Mouse (Mus musculus) mouse trophoblast stem cell (cell line): Measurements from ENCODE around the gene Plod2.

Experiments used
- in situ Hi-C, 2 experiments: fragments of 300-500 bp; cut with MseI, MboI; formaldehyde crosslinking; loops; 2 replicates in 1 of 2; 3 replicates in 1 of 2; pipeline ENCODE4 v1.15.1; 2025

The Plod2 gene

GRCm38 (mm10) chr9:92599940-92600538, 58.0 kb downstream of the Plod2 start:
- in situ Hi-C loops = no loop called here

DNA sequence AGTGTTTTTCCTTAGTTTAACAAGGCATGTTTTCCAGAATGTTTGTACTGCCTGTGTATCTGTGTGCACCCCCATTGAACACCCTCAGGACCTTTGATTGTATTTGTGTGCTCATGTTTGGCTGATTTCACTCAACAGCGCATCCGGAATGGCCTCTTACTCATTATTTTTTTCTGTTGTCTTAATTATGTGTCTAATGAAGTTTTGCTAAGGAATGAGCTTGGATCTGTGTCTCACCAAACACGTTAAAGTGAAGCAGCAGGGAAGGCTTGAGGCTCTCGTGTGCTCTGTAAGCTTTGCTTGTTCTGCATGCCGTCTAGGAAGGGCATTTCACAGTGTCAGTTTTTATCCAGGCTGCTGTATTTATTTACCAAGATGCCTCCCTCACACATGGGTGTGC, 59.5 kb downstream of the Plod2 start:
- in situ Hi-C loops = no loop called here

GRCm38 (mm10) chr9:92603541-92603940, 61.5 kb downstream of the Plod2 start:
- in situ Hi-C loops = no loop called here

DNA sequence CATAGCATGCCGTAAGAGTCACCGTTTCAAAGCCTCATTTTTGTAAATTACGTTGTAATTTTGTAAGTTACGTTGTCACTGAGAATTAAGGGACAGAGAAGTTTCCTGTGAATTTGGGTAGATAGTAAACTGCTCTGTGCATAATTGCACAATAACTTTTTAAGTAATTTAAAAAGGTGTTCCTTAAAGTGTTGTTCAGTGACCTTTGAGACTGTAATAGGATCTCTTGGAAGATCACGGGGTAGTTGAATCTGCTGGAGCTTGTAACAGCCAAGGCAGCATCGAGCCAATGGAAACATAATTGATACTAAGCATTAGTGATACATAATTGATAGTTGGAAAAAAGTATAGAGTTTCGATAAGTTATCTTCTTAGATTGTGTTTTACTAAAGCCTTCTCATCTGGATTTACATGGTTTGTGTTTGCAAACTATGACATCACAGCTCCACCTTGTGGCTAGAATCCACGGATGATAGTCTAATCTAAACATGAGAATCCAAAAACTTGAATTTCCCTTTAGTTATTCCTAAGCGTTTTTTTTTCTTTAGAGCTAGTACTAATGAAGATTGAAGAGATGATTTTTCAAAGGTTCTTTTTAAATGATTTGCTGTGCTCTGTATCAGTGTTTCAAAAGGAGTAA, 68.7 kb downstream of the Plod2 start:
- in situ Hi-C loops = loop anchor here (5.0 kb wide), 2 partner anchors 108 to 113 kb away; no protein-coding TSS in a partner anchor

DNA sequence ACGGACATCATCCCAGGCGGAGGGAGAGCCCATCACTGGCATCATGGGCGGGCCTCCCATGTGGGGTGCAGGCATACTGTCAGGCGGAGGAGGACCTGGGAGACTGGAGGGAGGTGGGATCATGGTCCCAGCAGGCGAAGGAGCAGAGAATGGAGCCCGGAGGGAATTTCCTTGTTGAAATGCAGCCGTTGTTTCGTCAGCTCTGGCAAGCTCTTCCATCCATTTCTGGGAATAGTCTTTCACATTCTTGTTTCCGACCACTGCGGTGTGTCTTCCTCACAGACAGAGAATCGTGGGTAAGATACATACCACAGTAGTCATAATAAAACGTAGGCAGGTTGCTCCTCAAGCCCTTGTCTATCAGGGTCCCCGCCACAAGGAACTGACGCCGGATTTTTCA, 70.6 kb downstream of the Plod2 start:
- in situ Hi-C loops = loop anchor here (5.0 kb wide), 2 partner anchors 110 to 115 kb away; no protein-coding TSS in a partner anchor

GRCm38 (mm10) chr9:92613206-92613605, 71.2 kb downstream of the Plod2 start:
- in situ Hi-C loops = loop anchor here (5.0 kb wide), 2 partner anchors 111 to 116 kb away; no protein-coding TSS in a partner anchor

- in situ Hi-C loops = no loop called here
Measured at GRCm38 (mm10) chr9:92616418-92616817, 74.4 kb downstream of the Plod2 start.

- in situ Hi-C loops = no loop called here
Measured at GRCm38 (mm10) chr9:92617376-92617775, 75.4 kb downstream of the Plod2 start.

DNA sequence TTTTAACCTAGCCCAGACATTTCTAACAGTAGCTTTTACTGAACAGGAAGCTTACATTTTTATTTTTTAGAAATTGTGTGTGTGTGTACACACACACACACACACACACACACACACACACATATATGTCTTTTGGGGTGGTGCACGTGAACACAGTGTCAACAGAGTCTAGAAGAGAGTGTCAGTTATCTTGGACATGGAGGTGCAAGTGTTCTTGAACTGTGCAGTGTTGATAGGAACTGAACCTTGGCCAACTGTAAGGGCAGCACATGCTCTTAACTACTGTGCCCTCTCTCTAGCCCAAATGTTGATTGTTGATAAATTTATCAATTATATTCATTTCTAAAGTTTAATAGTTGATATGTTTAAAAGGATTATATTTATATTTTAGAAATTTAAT, 78.1 kb downstream of the Plod2 start:
- in situ Hi-C loops = no loop called here

DNA sequence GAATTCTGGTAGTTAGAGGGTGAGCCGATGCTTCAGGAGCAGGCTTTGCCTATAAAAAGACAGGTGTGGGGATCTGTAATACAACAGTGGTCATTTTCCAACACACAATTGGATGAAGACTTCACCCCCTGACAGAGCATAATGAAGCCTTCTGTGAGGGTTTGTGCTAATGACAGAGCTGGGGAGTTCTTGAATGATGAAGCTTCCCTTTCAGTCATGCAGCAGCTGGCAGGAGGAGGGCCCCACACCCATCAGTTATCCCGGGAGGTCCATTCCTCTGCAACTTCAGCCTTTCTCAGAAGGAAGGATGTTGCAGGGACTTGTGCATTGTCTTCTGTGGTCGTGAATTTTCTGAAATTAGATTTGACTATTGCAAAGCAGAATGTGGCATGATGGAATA, 79.2 kb downstream of the Plod2 start:
- in situ Hi-C loops = no loop called here

DNA sequence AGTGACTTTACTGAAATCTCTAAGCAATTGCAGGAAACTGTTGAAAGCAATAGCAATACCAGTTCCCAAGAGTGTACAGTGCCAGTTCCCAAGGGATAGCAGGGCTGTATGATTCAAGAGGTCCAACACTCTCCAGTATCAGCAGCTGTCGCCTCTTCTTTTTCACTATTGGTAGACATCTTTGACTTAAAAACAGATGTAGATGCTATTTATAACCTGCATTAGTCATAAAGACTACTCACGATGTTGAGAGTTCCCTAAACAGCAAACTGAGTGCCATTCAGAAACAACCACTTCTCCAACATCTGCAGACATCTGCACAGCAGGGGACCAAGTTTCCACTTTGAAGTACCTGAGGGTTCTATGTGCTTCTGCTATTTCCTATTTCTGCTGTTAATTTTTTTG, 79.9 kb downstream of the Plod2 start:
- in situ Hi-C loops = no loop called here

DNA sequence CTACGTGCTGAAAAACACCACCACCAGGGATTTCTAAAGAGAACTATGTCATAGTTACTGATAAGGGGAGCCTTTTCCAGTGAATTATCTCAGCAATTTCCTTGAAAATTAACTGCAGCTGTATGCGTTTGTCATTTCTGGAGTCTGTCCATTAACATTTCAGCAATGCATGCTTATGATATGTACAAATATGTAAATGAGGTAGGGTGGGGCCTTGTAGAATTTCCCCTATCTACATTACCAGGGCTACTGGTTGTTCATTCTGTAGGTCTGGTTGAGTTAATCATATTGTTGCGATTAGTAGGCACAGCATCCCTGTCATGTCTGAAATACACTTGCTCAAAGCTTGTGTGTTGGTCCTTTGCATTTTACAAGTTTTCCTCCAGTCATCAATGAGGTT, 92.8 kb downstream of the Plod2 start:
- in situ Hi-C loops = no loop called here

- in situ Hi-C loops = no loop called here
Measured at GRCm38 (mm10) chr9:92639200-92639897, 97.3 kb downstream of the Plod2 start.

GRCm38 (mm10) chr9:92641717-92642116, 99.7 kb downstream of the Plod2 start:
- in situ Hi-C loops = no loop called here
